Mouse (Mus musculus) embryonic fibroblast, embryonic 13.5 days (primary cell): ENCODE measurements at regions not wholly inside any gene's neighbourhood (a gene's known extent, or its start where the extent isn't known, plus 50 kb on each side); places are given as distances from the start of the nearest gene placed in this dataset.

Experiments used
- H3K27ac ChIP-seq: 2 replicates; pipeline ENCODE4 v1.5.1; 2012; ENCODE audit warnings: low read length, control low read depth, inconsistent platforms; ENCODE audit not compliant: insufficient read depth
- H3K4me1 ChIP-seq: 2 replicates; pipeline ENCODE4 v1.6.1; 2011; ENCODE audit warnings: low read length; ENCODE audit not compliant: control insufficient read depth, insufficient read depth
- H3K4me3 ChIP-seq: 2 replicates; pipeline ENCODE4 v1.5.1; 2011; ENCODE audit warnings: mild to moderate bottlenecking, control low read depth, low read length; ENCODE audit not compliant: insufficient read depth
- CTCF ChIP-seq: IDR thresholded peaks from 2 replicates; pipeline ENCODE4 v1.5.1; 2011; ENCODE audit warnings: mild to moderate bottlenecking, control low read depth, low read length, moderate library complexity, borderline replicate concordance; ENCODE audit not compliant: insufficient read depth
- POLR2A ChIP-seq: IDR thresholded peaks from 2 replicates; pipeline ENCODE4 v1.6.1; 2011; ENCODE audit warnings: low read depth, mild to moderate bottlenecking, control low read depth, low read length, moderate library complexity

DNA sequence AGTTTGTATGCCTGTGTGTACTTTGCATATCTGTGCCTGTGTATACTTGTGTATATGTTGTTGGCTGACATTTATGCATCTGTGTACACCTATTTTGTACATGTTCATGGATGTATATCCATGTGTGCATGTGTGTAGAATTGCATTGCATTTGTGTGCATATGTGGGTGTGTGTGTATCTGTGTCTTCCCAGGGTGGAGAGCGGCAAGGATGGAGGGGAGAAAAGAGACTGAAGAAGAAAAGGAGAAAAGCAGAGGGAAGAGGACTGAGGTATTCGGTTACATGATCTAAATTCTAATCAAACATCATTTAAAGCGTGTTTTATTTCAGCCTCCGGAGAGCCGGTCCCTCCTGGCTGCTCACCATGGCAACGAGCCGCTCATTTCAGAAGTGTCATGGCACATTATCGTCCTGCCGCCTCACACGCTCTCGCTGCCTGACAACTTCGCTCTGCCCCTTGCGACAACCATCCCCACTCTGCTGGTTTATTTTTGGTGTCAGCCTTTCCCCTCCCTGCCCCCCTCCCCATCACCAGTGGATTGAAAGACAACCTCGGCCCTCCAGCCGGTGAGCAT is 58.6 kb downstream of the Mrm1 start:
- Histone ChIP-seq H3K4me3 (no peak overlapping the region), H3K4me1 (no peaks in the 10 kb centered on the region), H3K27ac (no peak overlapping the region)
- no peak for TF ChIP-seq POLR2A
- no peak for TF ChIP-seq CTCF

DNA sequence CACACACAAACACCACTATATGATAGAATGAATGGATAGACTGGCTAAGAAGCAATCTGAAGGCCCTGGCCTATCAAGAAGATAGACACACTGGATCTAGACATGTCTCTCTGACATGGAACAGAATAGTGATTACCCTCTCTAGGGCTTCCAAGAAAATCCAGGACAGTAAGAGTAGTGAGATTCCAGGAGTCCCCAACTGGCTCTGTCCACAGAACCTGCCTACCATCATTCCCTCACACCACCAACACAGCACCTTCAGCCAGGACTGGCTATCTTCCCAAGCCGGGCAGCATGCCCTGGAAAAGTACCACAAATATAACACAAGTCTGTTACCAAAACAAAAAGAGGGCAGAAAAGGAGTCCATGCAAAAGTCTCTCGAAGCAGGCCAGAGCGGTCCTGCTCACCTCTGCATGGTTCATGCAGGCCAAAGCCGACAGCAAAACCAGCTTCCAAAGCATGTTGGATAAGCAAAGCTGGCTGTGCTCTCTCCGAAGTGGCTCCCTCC is 59.8 kb downstream of the Mrm1 start:
- Histone ChIP-seq H3K27ac (no peak overlapping the region), H3K4me1 (no peaks in the 10 kb centered on the region), H3K4me3 (no peak overlapping the region)
- TF ChIP-seq CTCF (no peak), POLR2A (no peak)

DNA sequence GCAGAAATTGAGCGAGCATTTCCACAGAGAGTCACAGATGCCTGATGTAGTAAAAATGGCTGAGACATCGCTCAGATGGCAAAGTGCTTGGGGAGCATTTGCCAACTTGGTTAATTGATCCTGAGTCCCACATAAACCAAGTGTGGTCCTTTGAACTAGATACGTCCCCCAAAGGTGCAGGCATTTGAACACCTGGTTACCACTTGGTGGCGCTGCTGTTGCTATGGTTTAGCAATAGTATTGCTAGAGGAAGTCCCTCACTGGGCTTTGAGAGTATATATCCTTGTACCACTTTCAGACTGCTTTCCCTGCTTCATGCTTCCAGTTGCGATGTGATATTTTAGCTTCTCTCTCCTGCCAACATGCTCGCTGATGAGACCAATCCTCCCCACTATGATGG is 67.3 kb downstream of the Mrm1 start:
- H3K4me3 ChIP-seq: no peak overlapping the region
- H3K4me1 ChIP-seq: no peaks in the 10 kb centered on the region
- no peak for TF ChIP-seq POLR2A
- TF ChIP-seq CTCF: no peak
- no peak overlapping the region for H3K27ac ChIP-seq

DNA sequence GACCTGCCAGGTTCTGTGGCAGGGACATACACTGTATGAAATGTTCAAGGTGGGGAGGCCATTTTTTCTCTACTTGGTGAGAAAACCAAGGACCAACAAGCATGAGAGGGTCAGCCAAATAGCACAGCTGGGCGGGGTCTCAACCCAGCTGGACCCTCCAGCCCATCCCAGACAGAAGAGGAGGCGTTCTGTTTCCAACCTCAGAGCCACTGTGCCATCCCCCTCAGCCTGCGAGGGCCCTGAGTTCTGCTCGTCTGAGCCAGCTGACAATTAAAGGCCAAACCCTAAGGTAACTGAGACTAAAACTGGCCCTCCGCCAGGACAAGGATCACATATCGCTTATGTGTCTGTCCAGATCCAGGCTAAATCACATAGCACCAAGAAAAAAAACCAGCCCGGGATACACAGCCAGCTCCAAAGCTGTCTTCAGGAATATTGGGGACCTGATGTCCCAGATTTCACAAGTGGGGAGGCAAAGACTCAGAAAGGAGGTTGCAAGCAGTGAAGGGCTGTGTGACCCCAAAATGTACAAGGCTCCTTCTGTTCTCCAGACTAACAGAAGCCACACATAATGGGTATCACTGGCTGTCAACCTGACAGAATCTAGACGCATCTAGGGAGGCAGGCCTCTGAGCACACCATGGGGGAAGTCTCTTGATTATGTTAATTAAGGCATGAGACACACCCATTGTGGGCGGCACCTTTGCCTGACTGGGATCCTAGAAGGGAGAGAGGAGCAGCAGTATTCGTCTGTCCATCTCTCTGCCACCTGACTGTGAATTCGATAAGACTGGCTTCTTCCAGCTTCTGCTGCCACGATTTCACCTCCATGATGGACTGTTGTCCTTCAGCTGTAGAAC is 69.6 kb downstream of the Mrm1 start:
- Histone ChIP-seq H3K4me3 (no peak overlapping the region), H3K4me1 (no peaks in the 10 kb centered on the region), H3K27ac (no peak overlapping the region)
- TF ChIP-seq CTCF (no peak), POLR2A (no peak)

DNA sequence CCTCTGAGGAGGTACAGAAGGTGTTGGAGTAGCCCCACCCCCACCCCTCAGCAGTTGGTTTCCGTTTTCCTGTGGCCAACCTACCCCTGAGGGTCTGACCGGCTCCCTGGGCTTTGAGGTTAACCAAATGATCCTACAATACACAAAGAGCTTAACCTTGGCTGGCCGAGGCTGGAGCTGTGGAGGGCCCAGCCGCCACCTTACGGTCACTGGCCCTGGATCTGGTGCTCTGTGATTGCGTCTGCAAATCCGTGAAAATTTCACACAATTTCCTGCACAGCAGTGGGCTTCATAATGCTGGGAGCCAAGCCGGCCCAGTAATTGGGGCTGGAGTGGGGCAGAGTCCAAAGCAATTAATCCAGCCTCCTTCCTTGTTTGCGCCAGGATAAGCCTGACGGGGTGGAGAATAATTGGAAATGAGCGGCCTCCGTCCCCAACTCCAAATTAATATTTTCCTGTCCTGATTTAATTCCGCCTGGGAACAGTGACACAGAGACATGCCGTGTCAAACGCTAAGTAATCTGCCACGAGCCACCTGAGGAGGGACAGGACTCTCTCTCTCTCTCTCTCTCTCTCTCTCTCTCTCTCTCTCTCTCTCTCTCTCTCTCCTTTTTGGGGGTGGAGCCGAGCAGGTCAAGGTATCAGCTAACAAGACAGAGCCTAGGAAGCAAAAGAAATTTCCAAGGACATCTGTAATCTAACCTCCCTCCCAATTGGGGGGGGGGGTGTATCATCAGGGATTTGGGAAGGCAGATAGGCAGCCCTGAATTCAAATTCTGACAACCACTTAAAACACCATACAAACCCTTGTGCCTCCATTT is 80.3 kb downstream of the Mrm1 start:
- Histone ChIP-seq H3K4me1 (no peaks in the 10 kb centered on the region), H3K4me3 (no peak overlapping the region), H3K27ac (no peak overlapping the region)
- TF ChIP-seq CTCF (no peak), POLR2A (no peak)

DNA sequence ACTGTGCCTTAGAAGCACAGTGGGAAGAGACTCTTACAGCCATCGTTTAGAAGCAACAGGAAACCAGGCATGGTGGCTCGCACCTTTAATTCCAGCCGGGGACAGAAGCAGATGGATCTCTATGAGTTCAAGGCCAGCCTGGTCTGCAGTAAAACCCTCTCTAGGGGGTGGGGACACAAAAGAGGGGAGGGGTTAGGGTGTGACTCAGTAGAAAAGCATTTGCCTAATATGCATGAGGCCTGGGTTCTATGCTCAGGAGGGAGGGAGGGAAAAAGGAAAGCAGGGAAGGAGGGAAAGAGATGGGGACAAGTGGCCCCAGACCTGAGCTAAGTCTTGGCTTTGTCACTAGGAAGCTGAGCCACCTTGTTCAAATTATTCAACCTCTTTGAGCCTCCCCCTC is 81.2 kb downstream of the Mrm1 start:
- Histone ChIP-seq H3K27ac (no peak overlapping the region), H3K4me3 (no peak overlapping the region), H3K4me1 (no peaks in the 10 kb centered on the region)
- TF ChIP-seq CTCF (no peak), POLR2A (no peak)

DNA sequence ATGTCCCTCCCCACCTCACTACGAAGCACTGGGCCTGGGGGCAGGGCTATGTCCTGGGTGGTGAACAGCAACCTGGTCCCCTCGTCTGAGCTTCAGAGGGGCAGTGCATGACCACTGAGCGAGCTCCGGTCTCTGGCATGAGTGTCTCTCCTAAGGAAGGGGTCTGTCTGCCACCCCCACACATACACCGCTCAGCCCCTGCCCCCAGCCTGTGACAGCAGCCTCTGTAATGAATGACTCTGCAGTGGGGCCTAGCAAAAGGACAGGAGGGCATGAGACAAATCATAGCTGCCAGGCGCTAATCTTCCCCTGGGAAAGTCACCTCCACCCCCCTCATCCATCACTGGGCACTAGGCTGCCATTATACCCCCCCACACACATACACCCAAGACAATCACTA is 87.4 kb downstream of the Mrm1 start:
- H3K27ac ChIP-seq: no peak overlapping the region
- H3K4me1 ChIP-seq: no peaks in the 10 kb centered on the region
- no peak overlapping the region for H3K4me3 ChIP-seq
- no peak for TF ChIP-seq POLR2A
- TF ChIP-seq CTCF: no peak

DNA sequence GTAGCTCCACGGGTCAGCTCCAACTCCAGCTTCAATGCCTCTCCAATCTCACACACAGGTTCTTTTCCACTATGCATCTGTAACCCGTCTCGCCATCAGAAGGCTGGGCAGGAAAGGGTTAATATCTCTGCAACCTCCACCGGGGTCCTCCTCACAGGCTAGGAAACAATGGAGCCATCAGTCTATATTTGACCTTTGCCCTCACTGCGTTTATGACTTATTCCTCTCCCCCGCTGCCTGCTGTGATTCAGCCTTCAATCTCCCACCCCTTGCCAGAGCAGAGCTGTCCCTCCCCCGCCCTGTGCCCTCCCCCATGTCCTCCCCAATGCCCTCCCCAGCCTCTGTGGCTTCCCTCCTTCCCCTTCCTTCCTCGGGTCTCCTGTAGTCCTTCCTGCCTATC is 89.1 kb downstream of the Mrm1 start:
- H3K27ac ChIP-seq: no peak overlapping the region
- no peak overlapping the region for H3K4me3 ChIP-seq
- TF ChIP-seq CTCF (no peak), POLR2A (no peak)
- no peaks in the 10 kb centered on the region for H3K4me1 ChIP-seq

DNA sequence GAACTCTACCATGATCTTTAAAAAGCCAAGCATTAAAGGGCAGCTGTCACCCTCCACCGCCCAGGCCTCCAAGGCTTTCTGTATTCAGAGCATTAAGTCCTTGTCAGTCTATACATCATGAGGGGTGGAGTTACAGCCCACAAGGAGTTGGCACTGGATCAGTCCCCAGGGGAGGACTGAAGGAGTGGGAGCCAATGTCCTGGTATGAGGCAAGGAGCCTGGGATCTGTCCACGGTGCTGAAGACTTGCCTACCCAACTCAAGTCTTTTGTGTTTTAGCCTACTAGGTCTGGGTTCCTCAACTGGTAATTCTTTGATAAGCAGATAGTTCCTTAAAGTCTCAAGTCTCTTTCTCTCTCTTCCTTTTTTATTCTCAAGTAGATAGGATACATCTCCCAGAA is 90.1 kb downstream of the Mrm1 start:
- Histone ChIP-seq H3K4me1 (no peaks in the 10 kb centered on the region), H3K27ac (no peak overlapping the region), H3K4me3 (no peak overlapping the region)
- TF ChIP-seq POLR2A: no peak
- no peak for TF ChIP-seq CTCF
